Mouse (Mus musculus) left cerebral cortex, postnatal 4 days (tissue): ENCODE measurements around the gene Agr3. TPM values are rescaled to one million over a fixed set of nuclear protein-coding genes. Genes with fewer than 3 reads are reported as not detected.

ENCODE experiments used
- DNase-seq: peaks from one replicate; pipeline ENCODE4 v3.0.0-alpha.2; 2022
- intact Hi-C: fragments of 180-260 bp; cut with DNase I; formaldehyde crosslinking; loops from one replicate; pipeline ENCODE4 v1.15.1; 2025
- total RNA-seq, 2 experiments: library from RNA; stranded (reverse); gene quantifications; 2 replicates each; pipeline ENCODE4 v1.2.3; 2021

The Agr3 gene
- total RNA-seq, 2 experiments from 2014 or later: not detected

- no peak for DNase-seq
- intact Hi-C loops: no loop called here
Measured at GRCm38 (mm10) chr12:35981732-35982360, 56.4 kb downstream of the Agr3 start.

DNA sequence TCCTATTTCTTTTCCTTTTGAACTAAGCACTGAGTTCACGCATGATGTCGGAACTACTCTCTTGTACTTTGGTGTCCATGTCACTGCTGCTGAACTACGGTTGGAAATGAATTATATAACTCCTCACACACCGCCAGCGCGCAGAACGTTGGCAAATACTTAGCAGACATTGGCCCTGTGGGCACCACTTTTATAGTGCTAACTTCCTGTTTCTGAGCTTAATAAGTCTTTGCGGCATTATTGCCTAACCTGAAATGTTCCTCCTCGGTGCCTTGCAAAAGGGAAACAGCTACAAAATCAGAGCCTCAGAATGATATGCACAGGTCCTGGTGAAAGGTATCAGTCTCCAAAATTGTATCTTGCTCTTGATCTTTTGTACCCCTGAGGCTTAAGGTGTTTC, 58.1 kb downstream of the Agr3 start:
- intact Hi-C loops: no loop called here
- no peak for DNase-seq

DNA sequence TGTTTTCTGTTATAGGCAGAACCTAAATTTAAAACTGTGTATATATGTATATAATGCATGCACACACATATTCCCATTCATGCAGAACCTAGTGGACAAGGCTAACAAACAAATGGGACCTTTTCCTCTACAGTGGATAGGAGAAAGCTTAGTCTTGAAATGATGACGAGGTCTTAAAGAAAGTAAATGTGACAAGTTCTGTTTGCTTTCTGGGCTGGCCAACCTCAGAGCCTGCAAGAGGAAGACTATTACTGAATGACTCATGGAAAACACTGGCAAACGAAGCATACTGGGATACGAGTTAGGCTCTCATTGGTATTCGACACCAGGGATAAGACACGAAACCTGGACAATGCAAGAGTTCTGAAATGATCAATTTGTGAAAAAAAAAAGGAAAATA, 59.3 kb downstream of the Agr3 start:
- no peak for DNase-seq
- intact Hi-C loops: no loop called here

DNA sequence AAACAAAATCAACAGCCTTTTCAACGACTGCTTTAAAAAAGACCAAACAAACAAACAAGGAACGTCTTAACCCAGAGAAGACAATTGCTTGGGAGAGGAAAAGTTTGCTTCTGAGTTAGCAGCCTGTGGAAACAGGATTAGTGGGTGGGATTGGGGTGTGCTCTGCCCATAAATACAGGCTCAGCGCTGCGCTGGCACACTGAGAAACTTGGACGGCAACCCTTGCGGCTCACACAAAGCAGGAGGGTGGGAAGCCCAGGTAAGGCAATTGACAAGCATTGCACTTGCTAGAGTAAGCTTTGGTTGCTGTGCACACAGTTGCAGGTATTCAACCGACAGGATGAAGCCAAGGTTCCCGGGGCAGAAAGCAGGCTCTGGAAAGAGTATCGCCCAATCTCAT, 67.3 kb downstream of the Agr3 start, which contains the start of gene Agr2:
Agr2 (plus strand) TSS at position 197 of the 400 bp plus-strand sequence.
- no peak for DNase-seq
- intact Hi-C loops: no loop called here

GRCm38 (mm10) chr12:35993583-35993982, 68.2 kb downstream of the Agr3 start:
- intact Hi-C loops: no loop called here

GRCm38 (mm10) chr12:35994098-35994497, 68.7 kb downstream of the Agr3 start:
- no peak for DNase-seq
- intact Hi-C loops: no loop called here

More at GRCm38 (mm10) chr12:35993583-35993982, 68.2 kb downstream of the Agr3 start:
- DNase-seq: no peak

GRCm38 (mm10) chr12:35995799-35996198, 70.4 kb downstream of the Agr3 start:
- intact Hi-C loops: no loop called here
- DNase-seq: peak; percentile 16

Other genes with a start within 250 kb of the Agr3 start
- gene Agr2, start 67.3 kb downstream of the Agr3 start, total RNA-seq: not detected
- 100 to 1,000 TPM; 176 to 181 TPM for gene Tspan13, start 116.9 kb downstream of the Agr3 start, total RNA-seq
- 10 to 100 TPM; 61.8 to 63.7 TPM for gene Ankmy2, start 231.5 kb downstream of the Agr3 start, total RNA-seq
- 100 to 1,000 TPM; 252 to 269 TPM for gene Bzw2, start 232.5 kb downstream of the Agr3 start, total RNA-seq